ENCODE assay signal across 9 mouse cellular contexts in the genomic region with DNA sequence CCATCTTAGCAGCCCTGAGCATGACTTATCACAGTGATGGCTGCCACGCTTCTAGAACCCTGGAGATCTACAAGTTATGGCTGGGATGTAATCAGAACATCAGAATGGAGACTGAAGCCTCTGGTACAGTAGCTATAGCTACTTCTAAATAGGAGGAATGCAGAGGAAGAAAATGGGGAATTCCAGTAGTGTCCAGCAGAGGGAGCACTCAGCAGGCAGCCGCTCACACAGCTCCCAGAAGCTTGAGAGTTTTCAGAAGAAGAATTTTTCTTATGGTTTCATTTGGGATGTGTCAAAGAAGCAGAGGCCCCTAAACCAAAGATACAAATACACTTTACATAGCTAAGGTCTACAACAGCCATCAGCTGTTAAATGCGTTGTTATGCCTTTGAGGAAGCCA. TPM values are rescaled to one million over a fixed set of nuclear protein-coding genes. Genes with fewer than 3 reads are reported as not detected.
DNase-seq lines count a peak whose midpoint lies in the region; ATAC-seq and TF ChIP-seq lines count a peak whose summit lies in the region.
"Had no signal": no experiment of that assay in that cellular context is flagged by ENCODE, and none has a peak within 500 bp of the region (broad histone marks: within the 10 kb centered on the region; RNA-seq: fewer than 3 reads in every experiment).

No protein-coding gene starts in this region.

- no peak for ATAC-seq in hindbrain, embryonic 11.5 days (ENCODE audit: low FRiP score)
- no peak for ATAC-seq in hindbrain, embryonic 16.5 days
- no peak for ATAC-seq in midbrain, postnatal 0 days (ENCODE audit: low FRiP score)

- TF ChIP-seq CTCF in midbrain, postnatal 0 days (IDR thresholded peaks at IDR 0.05), result peak; percentile 89

- H3K9me3 ChIP-seq in hindbrain, embryonic 11.5 days (ENCODE audit: control insufficient read depth, low read length), result no peaks in the 10 kb centered on the region
- H3K9me3 ChIP-seq in hindbrain, embryonic 16.5 days (ENCODE audit: control insufficient read depth, low read length), result no peaks in the 10 kb centered on the region
- no peaks in the 10 kb centered on the region for H3K9me3 ChIP-seq in midbrain, postnatal 0 days (ENCODE audit: low read length)
- H3K9me3 ChIP-seq: neural tube, embryonic 12.5 days had no signal

- no peak overlapping the region for H3K27ac ChIP-seq in hindbrain, embryonic 11.5 days (ENCODE audit: low read depth, low read length)
- H3K27ac ChIP-seq in hindbrain, embryonic 16.5 days (ENCODE audit: low read depth, low read length), result no peak overlapping the region
- H3K27ac ChIP-seq in midbrain, postnatal 0 days (ENCODE audit: low read depth, low read length), result no peak overlapping the region
- H3K27ac ChIP-seq: neural tube, embryonic 12.5 days had no signal

- H3K4me3 ChIP-seq in hindbrain, embryonic 11.5 days (ENCODE audit: low read depth, low read length), result no peak overlapping the region
- H3K4me3 ChIP-seq in hindbrain, embryonic 16.5 days (ENCODE audit: low read length), result no peak overlapping the region
- no peak overlapping the region for H3K4me3 ChIP-seq in midbrain, postnatal 0 days (ENCODE audit: low read depth, low read length)
- H3K4me3 ChIP-seq: neural tube, embryonic 12.5 days had no signal

- no peaks in the 10 kb centered on the region for H3K4me1 ChIP-seq in hindbrain, embryonic 11.5 days (replicated peaks; ENCODE audit: control insufficient read depth, insufficient read depth, low read length)
- H3K4me1 ChIP-seq in hindbrain, embryonic 16.5 days (ENCODE audit: control insufficient read depth, insufficient read depth, low read depth, low read length), result no peaks in the 10 kb centered on the region
- no peaks in the 10 kb centered on the region for H3K4me1 ChIP-seq in midbrain, postnatal 0 days (ENCODE audit: insufficient read depth, low read length)
- H3K4me1 ChIP-seq: neural tube, embryonic 12.5 days had no signal

- DNase-seq in hindbrain, embryonic 11.5 days (ENCODE audit: low spot score), result peak; percentile 81
- peak; percentile 41 for DNase-seq in ES-CJ7 (ENCODE audit: low read depth, low spot score)
- peak; percentile 13 for DNase-seq in c-Kit-positive CD71-negative TER-119-negative erythroid progenitor cells, embryonic 14.5 days (ENCODE audit: low read depth)
- peak; percentile 13 to 73 for DNase-seq in frontal cortex, postnatal 14 days (ENCODE audit: low spot score in 2 of 2)
- peak; percentile 29 to 60 for DNase-seq in layer of hippocampus, postnatal 36 days
- peak; percentile 79 for DNase-seq in midbrain, postnatal 0 days (ENCODE audit: low spot score)
- peak; percentile 74 for DNase-seq in thymus, postnatal 4 days

- H3K36me3 ChIP-seq in hindbrain, embryonic 11.5 days (ENCODE audit: control insufficient read depth, insufficient read depth, low read length), result no peaks in the 10 kb centered on the region
- H3K36me3 ChIP-seq in hindbrain, embryonic 16.5 days (ENCODE audit: control insufficient read depth, insufficient read depth, low read length), result no peaks in the 10 kb centered on the region
- H3K36me3 ChIP-seq in midbrain, postnatal 0 days (ENCODE audit: insufficient read depth, low read length), result no peaks in the 10 kb centered on the region
- H3K36me3 ChIP-seq: neural tube, embryonic 12.5 days had no signal

- no peak overlapping the region for H3K9ac ChIP-seq in hindbrain, embryonic 11.5 days (ENCODE audit: low read depth, low read length)
- H3K9ac ChIP-seq in hindbrain, embryonic 16.5 days (ENCODE audit: low read depth, low read length), result no peak overlapping the region
- H3K9ac ChIP-seq in midbrain, postnatal 0 days (replicated peaks; ENCODE audit: low read length, poor library complexity, severe bottlenecking), result no peak overlapping the region
- H3K9ac ChIP-seq: neural tube, embryonic 12.5 days had no signal

- H3K27me3 ChIP-seq in hindbrain, embryonic 11.5 days (ENCODE audit: control insufficient read depth, insufficient read depth, low read length), result no peaks in the 10 kb centered on the region
- no peaks in the 10 kb centered on the region for H3K27me3 ChIP-seq in hindbrain, embryonic 16.5 days (replicated peaks; ENCODE audit: control insufficient read depth, insufficient read depth, low read length)
- no peaks in the 10 kb centered on the region for H3K27me3 ChIP-seq in midbrain, postnatal 0 days (ENCODE audit: insufficient read depth, low read length)
- H3K27me3 ChIP-seq: neural tube, embryonic 12.5 days had no signal

- 33% methylated on average over 3 of the region's 3 CpGs for WGBS in hindbrain, embryonic 11.5 days
- WGBS in hindbrain, embryonic 16.5 days, result 32% methylated on average over 3 of the region's 3 CpGs
- 35% methylated on average over 3 of the region's 3 CpGs for WGBS in midbrain, postnatal 0 days

- no peak overlapping the region for H3K4me2 ChIP-seq in hindbrain, embryonic 11.5 days (replicated peaks; ENCODE audit: low read depth, low read length)
- H3K4me2 ChIP-seq in hindbrain, embryonic 16.5 days (ENCODE audit: low read length), result no peak overlapping the region
- no peak overlapping the region for H3K4me2 ChIP-seq in midbrain, postnatal 0 days (ENCODE audit: low read depth, low read length, poor library complexity, severe bottlenecking)
- H3K4me2 ChIP-seq: neural tube, embryonic 12.5 days had no signal

RNA-seq across cellular contexts. Expression of gene 4933402N03Rik, which starts 33.6 kb away (rescaled TPM):
- polyA plus RNA-seq in hindbrain, embryonic 11.5 days (2014; fragmentation: Nextera tagmentation; extraction: Ambion mirVana), result not detected in 2 replicates
- not detected in 2 replicates for polyA plus RNA-seq in hindbrain, embryonic 16.5 days (2015; fragmentation: Nextera tagmentation; extraction: Ambion mirVana)
- total RNA-seq in layer of hippocampus, postnatal 36 days (2021), result not detected
- total RNA-seq in midbrain, postnatal 0 days (2014; rRNA removed), result not detected in 2 replicates
- not detected in 2 replicates for polyA plus RNA-seq in midbrain, postnatal 0 days (2015; fragmentation: Nextera tagmentation; extraction: Ambion mirVana)
- polyA plus RNA-seq: neural tube, embryonic 12.5 days had no signal

Comparison
In these comparisons a context has a peak if more than half of its experiments do, and no peak if none do; other contexts are left out.
1. DNase-seq: peak in every context shown above with its lines; median percentile 81 in hindbrain, embryonic 11.5 days; 79 in midbrain, postnatal 0 days; 74 in thymus, postnatal 4 days; 44 in layer of hippocampus, postnatal 36 days; 43 in frontal cortex, postnatal 14 days; 41 in ES-CJ7; 13 in c-Kit-positive CD71-negative TER-119-negative erythroid progenitor cells, embryonic 14.5 days.